Mouse (Mus musculus) heart, adult 2 months (tissue): Measurements from ENCODE around the gene Slc5a11.

Source experiments
- CTCF ChIP-seq: fragments of 200-600 bp; IDR thresholded peaks from 2 replicates; pipeline ENCODE4 v1.8.1; 2022; ENCODE audit warnings: antibody characterized with exemption, mild to moderate bottlenecking, moderate library complexity
- POLR2A ChIP-seq: fragments of 200-500 bp; IDR thresholded peaks from 2 replicates; pipeline ENCODE4 v1.6.1; 2011; ENCODE audit warnings: mild to moderate bottlenecking, low read depth, low read length, control low read depth; ENCODE audit not compliant: insufficient read depth

GRCm38 (mm10) chr7:123240064-123240463, 25.5 kb downstream of the Slc5a11 start:
- TF ChIP-seq CTCF (no peak), POLR2A (no peak)
